Mouse (Mus musculus) adrenal gland (tissue): ENCODE measurements around the gene Olfr1024.

Source experiments
- intact Hi-C: fragments of 180-260 bp; cut with DNase I; formaldehyde crosslinking; loops from one replicate; pipeline ENCODE4 v1.15.1; 2025
- long read RNA-seq, 2 experiments: library from polyadenylated mRNA; unstranded; transcript quantifications; one replicate each; pipeline ENCODE4 v2.0.0; 2020; ENCODE audit warnings: borderline replicate concordance in 1 of 2; ENCODE audit not compliant: insufficient replicate concordance in 1 of 2

The Olfr1024 gene
- long read RNA-seq, experiment 1, result 0 reads
- long read RNA-seq, experiment 2, result 0 reads

DNA sequence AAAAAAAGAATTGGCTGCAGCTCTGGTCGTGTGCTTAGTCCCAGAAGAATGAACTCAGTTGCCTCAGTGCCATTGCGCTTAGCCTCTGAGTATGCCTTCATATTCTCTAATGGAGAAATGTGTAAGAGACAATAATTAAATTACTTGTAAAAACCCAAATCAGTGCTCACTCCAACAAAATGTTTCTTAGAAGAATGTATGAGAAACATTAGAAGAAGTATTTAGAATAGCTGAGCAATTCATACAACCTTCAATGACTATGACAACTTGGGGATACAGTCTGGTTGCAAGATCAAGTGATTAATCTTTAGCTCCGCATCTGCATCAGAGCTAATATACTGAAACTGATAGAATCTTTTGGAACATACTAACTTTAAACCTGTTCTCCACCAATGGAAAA, at the start of gene Olfr1024:
Olfr1024 (minus strand) TSS at position 101 of the 400 bp plus-strand sequence.
- intact Hi-C loops, result no loop called here

DNA sequence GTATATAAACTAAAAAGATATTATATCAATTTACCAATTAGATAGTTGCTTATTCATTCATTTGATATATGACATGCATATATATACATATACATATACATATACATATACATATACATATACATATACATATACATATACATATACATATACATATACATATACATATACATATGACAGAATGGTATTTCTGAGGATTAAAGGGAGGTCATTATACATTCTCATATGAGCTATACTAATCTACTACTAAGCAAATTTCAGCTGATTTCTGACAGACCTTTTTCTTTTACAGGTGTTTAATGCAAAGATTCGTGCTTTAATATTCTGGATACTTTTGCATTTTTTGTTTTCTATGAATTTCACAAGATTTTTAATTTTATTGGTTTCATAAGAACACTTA, 45.3 kb upstream of the Olfr1024 start, which contains the start of gene Olfr1028:
Olfr1028 (plus strand) TSS at position 301 of the 400 bp plus-strand sequence.
- intact Hi-C loops, result no loop called here

- intact Hi-C loops, result no loop called here
Measured at GRCm38 (mm10) chr2:85921258-85921657, 16.4 kb upstream of the Olfr1024 start, which contains the start of gene Olfr1026. Gene Olfr1026 (plus strand): TSS chr2:85921558.

DNA sequence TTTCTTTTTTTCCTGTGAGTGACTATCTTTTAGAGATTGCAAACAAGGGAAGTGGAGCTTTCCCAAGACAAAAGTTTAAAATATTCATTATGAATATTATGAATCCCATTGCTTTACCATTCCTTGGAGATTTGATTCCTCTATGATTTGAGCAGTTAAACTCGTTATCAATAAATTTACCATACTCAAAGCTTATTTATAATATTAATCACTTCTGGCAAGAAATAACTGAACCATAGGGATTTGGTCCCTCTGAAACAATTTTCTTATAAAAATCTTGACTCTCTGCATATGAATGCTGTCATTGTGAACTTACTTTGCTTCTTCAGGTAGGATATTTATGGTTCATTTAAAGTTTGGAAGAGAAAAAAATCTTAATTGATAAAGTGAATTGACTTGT, 10.0 kb upstream of the Olfr1024 start, which contains the start of gene Olfr1025-ps1:
Olfr1025-ps1 (plus strand) TSS at position 301 of the 400 bp plus-strand sequence.
- intact Hi-C loops, result no loop called here

- intact Hi-C loops, result no loop called here
Measured at GRCm38 (mm10) chr2:85913197-85913596, 8.3 kb upstream of the Olfr1024 start.

DNA sequence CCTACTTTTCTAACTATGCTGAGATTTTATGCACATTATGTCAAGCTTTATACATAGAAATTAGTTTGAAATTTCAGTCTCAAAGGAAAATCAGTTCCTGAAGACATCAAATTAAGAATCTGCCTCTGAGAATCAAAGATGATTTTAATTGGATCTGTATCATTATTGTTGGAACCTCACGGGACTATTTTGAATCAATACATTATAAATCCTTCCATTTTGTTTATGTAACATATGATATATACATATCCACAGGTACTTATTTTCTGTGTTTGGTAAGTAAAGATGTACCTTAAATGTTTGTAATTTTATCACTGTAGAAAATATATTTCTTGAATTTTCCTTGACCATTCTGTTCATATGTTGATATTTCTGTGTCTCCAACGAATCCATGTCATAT, 19.5 kb downstream of the Olfr1024 start, which contains the start of gene Olfr1023:
Olfr1023 (plus strand) TSS at position 301 of the 400 bp plus-strand sequence.
- intact Hi-C loops, result no loop called here

GRCm38 (mm10) chr2:85868294-85868693, 36.6 kb downstream of the Olfr1024 start, which contains the start of gene Olfr1022:
Gene Olfr1022 (plus strand): TSS chr2:85868594.
- intact Hi-C loops, result no loop called here
